Mouse (Mus musculus): ENCODE measurements around the gene Slc4a1. TPM values are rescaled to one million over a fixed set of nuclear protein-coding genes. Genes with fewer than 3 reads are reported as not detected.

Gene Slc4a1
- polyA plus RNA-seq, 1 experiment from 2014 or later = 4.2 TPM

- Histone ChIP-seq H3K36me3 (ENCODE audit: control insufficient read depth, insufficient read depth, low read length) (peaks cover 54% of the 10 kb centered on the region), H3K27me3 (ENCODE audit: control insufficient read depth, insufficient read depth, low read length) (no peaks in the 10 kb centered on the region), H3K4me3 (ENCODE audit: low read depth, low read length) (peak overlapping the region; percentile 29), H3K9me3 (ENCODE audit: control insufficient read depth, low read depth, low read length) (no peaks in the 10 kb centered on the region), H3K27ac (ENCODE audit: low read length) (peak overlapping the region; percentile 34), H3K9ac (replicated peaks; ENCODE audit: low read depth, low read length) (no peak overlapping the region), H3K4me2 (replicated peaks; ENCODE audit: low read depth, low read length) (peak overlapping the region; percentile 58), H3K4me1 (ENCODE audit: control insufficient read depth, insufficient read depth, low read length) (peaks cover 17% of the 10 kb centered on the region)
- peak; percentile 95 for ATAC-seq (ENCODE audit: insufficient number of reproducible peaks, insufficient read depth, low FRiP score, low read depth)
- WGBS = under 1% methylated on average over 27 of the region's 27 CpGs
Observed at GRCm38 (mm10) chr11:102308979-102309378, 57.0 kb downstream of the Slc4a1 start.

- H3K4me2 ChIP-seq (replicated peaks; ENCODE audit: low read depth, low read length) = no peak overlapping the region
- peaks cover 17% of the 10 kb centered on the region for H3K4me1 ChIP-seq (ENCODE audit: control insufficient read depth, insufficient read depth, low read length)
- no peak for ATAC-seq (ENCODE audit: insufficient number of reproducible peaks, insufficient read depth, low FRiP score, low read depth)
- no peaks in the 10 kb centered on the region for H3K27me3 ChIP-seq (ENCODE audit: control insufficient read depth, insufficient read depth, low read length)
- no peak overlapping the region for H3K27ac ChIP-seq (ENCODE audit: low read length)
- no peak overlapping the region for H3K4me3 ChIP-seq (ENCODE audit: low read depth, low read length)
- peaks cover 45% of the 10 kb centered on the region for H3K36me3 ChIP-seq (ENCODE audit: control insufficient read depth, insufficient read depth, low read length)
- WGBS = 84% methylated on average over 9 of the region's 9 CpGs
- H3K9ac ChIP-seq (replicated peaks; ENCODE audit: low read depth, low read length) = no peak overlapping the region
- H3K9me3 ChIP-seq (ENCODE audit: control insufficient read depth, low read depth, low read length) = no peaks in the 10 kb centered on the region
Observed at GRCm38 (mm10) chr11:102308104-102308503, 57.9 kb downstream of the Slc4a1 start.

- H3K4me1 ChIP-seq (ENCODE audit: control insufficient read depth, insufficient read depth, low read length) = peaks cover 15% of the 10 kb centered on the region
- WGBS = 63% methylated on average over 3 of the region's 3 CpGs
- peaks cover 35% of the 10 kb centered on the region for H3K36me3 ChIP-seq (ENCODE audit: control insufficient read depth, insufficient read depth, low read length)
- no peak overlapping the region for H3K4me2 ChIP-seq (replicated peaks; ENCODE audit: low read depth, low read length)
- no peaks in the 10 kb centered on the region for H3K27me3 ChIP-seq (ENCODE audit: control insufficient read depth, insufficient read depth, low read length)
- ATAC-seq (ENCODE audit: insufficient number of reproducible peaks, insufficient read depth, low FRiP score, low read depth) = no peak
- no peak overlapping the region for H3K9ac ChIP-seq (replicated peaks; ENCODE audit: low read depth, low read length)
- H3K27ac ChIP-seq (ENCODE audit: low read length) = no peak overlapping the region
- H3K4me3 ChIP-seq (ENCODE audit: low read depth, low read length) = no peak overlapping the region
- no peaks in the 10 kb centered on the region for H3K9me3 ChIP-seq (ENCODE audit: control insufficient read depth, low read depth, low read length)
Observed at GRCm38 (mm10) chr11:102305359-102305758, 60.6 kb downstream of the Slc4a1 start.

- H3K9me3 ChIP-seq (ENCODE audit: control insufficient read depth, low read depth, low read length) = no peaks in the 10 kb centered on the region
- H3K4me2 ChIP-seq (replicated peaks; ENCODE audit: low read depth, low read length) = no peak overlapping the region
- no peaks in the 10 kb centered on the region for H3K27me3 ChIP-seq (ENCODE audit: control insufficient read depth, insufficient read depth, low read length)
- H3K9ac ChIP-seq (replicated peaks; ENCODE audit: low read depth, low read length) = no peak overlapping the region
- H3K36me3 ChIP-seq (ENCODE audit: control insufficient read depth, insufficient read depth, low read length) = peaks cover 25% of the 10 kb centered on the region
- H3K4me3 ChIP-seq (ENCODE audit: low read depth, low read length) = no peak overlapping the region
- 0 out of 2 replicates have a peak, but pooled peaks cover 3% of the 10 kb centered on the region for H3K4me1 ChIP-seq (ENCODE audit: control insufficient read depth, insufficient read depth, low read length)
- no peak for ATAC-seq (ENCODE audit: insufficient number of reproducible peaks, insufficient read depth, low FRiP score, low read depth)
- no peak overlapping the region for H3K27ac ChIP-seq (ENCODE audit: low read length)
- 39% methylated on average over 2 of the region's 2 CpGs for WGBS
Observed at GRCm38 (mm10) chr11:102304141-102304540, 61.9 kb downstream of the Slc4a1 start.

- Histone ChIP-seq H3K4me3 (ENCODE audit: low read depth, low read length) (no peak overlapping the region), H3K4me2 (replicated peaks; ENCODE audit: low read depth, low read length) (no peak overlapping the region), H3K9ac (replicated peaks; ENCODE audit: low read depth, low read length) (no peak overlapping the region), H3K36me3 (ENCODE audit: control insufficient read depth, insufficient read depth, low read length) (no peaks in the 10 kb centered on the region), H3K9me3 (ENCODE audit: control insufficient read depth, low read depth, low read length) (no peaks in the 10 kb centered on the region), H3K4me1 (ENCODE audit: control insufficient read depth, insufficient read depth, low read length) (peaks cover 6% of the 10 kb centered on the region), H3K27ac (ENCODE audit: low read length) (no peak overlapping the region), H3K27me3 (ENCODE audit: control insufficient read depth, insufficient read depth, low read length) (no peaks in the 10 kb centered on the region)
- ATAC-seq (ENCODE audit: insufficient number of reproducible peaks, insufficient read depth, low FRiP score, low read depth) = no peak
- WGBS = 8% methylated on average over 1 of the region's 1 CpGs
Observed at GRCm38 (mm10) chr11:102299839-102300238, 66.2 kb downstream of the Slc4a1 start.

Small RNAs within 50 kb of the gene (microRNA-seq; reads per million reads assigned to microRNA genes)
- gene Mir6930 = not detected

Other genes starting within 250 kb of the Slc4a1 start
- gene Nags, start 220.7 kb downstream of the Slc4a1 start, polyA plus RNA-seq (2014; fragmentation: Nextera tagmentation; extraction: Ambion mirVana) = not detected in 2 replicates
- 23.0 and 24.8 TPM in 2 replicates for gene Tmem101, start 209.8 kb downstream of the Slc4a1 start, polyA plus RNA-seq (2014; fragmentation: Nextera tagmentation; extraction: Ambion mirVana)
- 88.2 and 88.5 TPM in 2 replicates for gene Lsm12, start 180.9 kb downstream of the Slc4a1 start, polyA plus RNA-seq (2014; fragmentation: Nextera tagmentation; extraction: Ambion mirVana)
- 34.4 and 36.6 TPM in 2 replicates for gene G6pc3, start 176.6 kb downstream of the Slc4a1 start, polyA plus RNA-seq (2014; fragmentation: Nextera tagmentation; extraction: Ambion mirVana)
- 41.5 and 46.4 TPM in 2 replicates for gene Hdac5, start 136.0 kb downstream of the Slc4a1 start, polyA plus RNA-seq (2014; fragmentation: Nextera tagmentation; extraction: Ambion mirVana)
- gene BC030867, start 117.3 kb downstream of the Slc4a1 start, polyA plus RNA-seq (2014; fragmentation: Nextera tagmentation; extraction: Ambion mirVana) = 11.4 and 11.8 TPM in 2 replicates
- not detected in 2 replicates for gene Asb16, start 97.5 kb downstream of the Slc4a1 start, polyA plus RNA-seq (2014; fragmentation: Nextera tagmentation; extraction: Ambion mirVana)
- gene Tmub2, start 81.3 kb downstream of the Slc4a1 start, polyA plus RNA-seq (2014; fragmentation: Nextera tagmentation; extraction: Ambion mirVana) = 53.0 and 55.0 TPM in 2 replicates
- gene Atxn7l3, start 69.6 kb downstream of the Slc4a1 start, polyA plus RNA-seq (2014; fragmentation: Nextera tagmentation; extraction: Ambion mirVana) = 18.7 and 19.0 TPM in 2 replicates
- 77.3 and 87.2 TPM in 2 replicates for gene Ubtf, start 46.5 kb downstream of the Slc4a1 start, polyA plus RNA-seq (2014; fragmentation: Nextera tagmentation; extraction: Ambion mirVana)
- 7.9 and 9.7 TPM in 2 replicates for gene Rundc3a, start 27.2 kb upstream of the Slc4a1 start, polyA plus RNA-seq (2014; fragmentation: Nextera tagmentation; extraction: Ambion mirVana)
- 215 and 216 TPM in 2 replicates for gene Slc25a39, start 41.7 kb upstream of the Slc4a1 start, polyA plus RNA-seq (2014; fragmentation: Nextera tagmentation; extraction: Ambion mirVana)
- 112 and 122 TPM in 2 replicates for gene Grn, start 64.1 kb upstream of the Slc4a1 start, polyA plus RNA-seq (2014; fragmentation: Nextera tagmentation; extraction: Ambion mirVana)
- gene Fam171a2, start 81.5 kb upstream of the Slc4a1 start, polyA plus RNA-seq (2014; fragmentation: Nextera tagmentation; extraction: Ambion mirVana) = 7.1 and 8.0 TPM in 2 replicates
- gene Itga2b, start 103.9 kb upstream of the Slc4a1 start, polyA plus RNA-seq (2014; fragmentation: Nextera tagmentation; extraction: Ambion mirVana) = 6.4 and 7.5 TPM in 2 replicates
- gene Gpatch8, start 190.2 kb upstream of the Slc4a1 start, polyA plus RNA-seq (2014; fragmentation: Nextera tagmentation; extraction: Ambion mirVana) = 55.4 and 64.7 TPM in 2 replicates
- 15.9 and 18.9 TPM in 2 replicates for gene Gm11627, start 213.3 kb upstream of the Slc4a1 start, polyA plus RNA-seq (2014; fragmentation: Nextera tagmentation; extraction: Ambion mirVana)
- 30.5 and 30.6 TPM in 2 replicates for gene Fzd2, start 238.2 kb upstream of the Slc4a1 start, polyA plus RNA-seq (2014; fragmentation: Nextera tagmentation; extraction: Ambion mirVana)

Data from stomach, embryonic 14.5 days (tissue).